Mouse (Mus musculus): Measurements from ENCODE around the gene Hist1h2ad. TPM values are rescaled to one million over a fixed set of nuclear protein-coding genes. Genes with fewer than 3 reads are reported as not detected.
A peak's percentile ranks its signal among the peaks of the same experiment; 100 is the strongest.
"Not testable (repeated sequence)": the region's sequence is repeated elsewhere in the genome, so short reads cannot be mapped to it uniquely, and the experiment has no call there.

Gene Hist1h2ad
- polyA plus RNA-seq, 1 experiment from 2014 or later = 2.9 TPM

DNA sequence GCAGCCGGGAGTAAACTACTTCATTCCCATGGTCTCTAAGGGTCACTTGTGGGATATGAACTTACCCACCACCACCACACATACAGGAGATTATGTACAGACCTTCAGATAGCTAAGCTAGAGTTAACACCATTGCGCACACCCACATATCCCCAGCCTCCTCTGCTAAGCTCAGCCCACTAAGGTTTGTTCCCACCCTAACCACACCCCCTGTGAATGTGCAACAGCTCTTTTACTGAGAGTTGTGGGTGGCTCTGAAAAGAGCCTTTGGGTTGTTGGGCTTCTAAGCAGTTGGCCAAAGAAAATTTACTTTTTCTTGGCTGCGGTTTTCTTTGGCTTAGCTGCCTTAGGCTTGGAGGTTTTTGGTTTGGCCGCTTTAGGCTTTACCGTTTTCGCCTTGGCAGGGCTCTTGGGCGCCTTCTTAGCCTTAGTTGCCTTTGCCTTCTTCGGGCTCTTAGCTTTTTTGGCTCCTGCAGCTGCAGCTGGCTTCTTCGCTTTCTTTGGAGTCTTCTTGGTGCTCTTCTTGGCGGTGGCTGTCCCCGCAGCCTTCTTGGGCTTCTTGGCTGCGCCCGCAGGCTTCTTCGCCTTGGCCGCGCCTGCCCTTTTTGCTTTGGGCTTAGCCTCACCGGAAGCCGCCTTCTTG, 47.5 kb downstream of the Hist1h2ad start:
- Histone ChIP-seq H3K27me3 (ENCODE audit: control insufficient read depth, insufficient read depth, low read length) (no peaks in the 10 kb centered on the region), H3K4me1 (ENCODE audit: control insufficient read depth, insufficient read depth, low read length) (peaks cover 3% of the 10 kb centered on the region; the same call in 1 of the 2 replicates), H3K4me3 (ENCODE audit: low read length) (peak overlapping the region; percentile 75), H3K9me3 (ENCODE audit: control insufficient read depth, low read length) (no peaks in the 10 kb centered on the region), H3K9ac (ENCODE audit: low read depth, low read length) (peak overlapping the region; percentile 95), H3K4me2 (replicated peaks; ENCODE audit: low read depth, low read length) (peak overlapping the region; percentile 77), H3K36me3 (ENCODE audit: control insufficient read depth, insufficient read depth, low read length) (no peaks in the 10 kb centered on the region), H3K27ac (ENCODE audit: low read depth, low read length) (peak overlapping the region; percentile 99)
- WGBS = under 1% methylated on average over 18 of the region's 18 CpGs
- peak; percentile 84 for ATAC-seq (ENCODE audit: low FRiP score, low TSS enrichment)

DNA sequence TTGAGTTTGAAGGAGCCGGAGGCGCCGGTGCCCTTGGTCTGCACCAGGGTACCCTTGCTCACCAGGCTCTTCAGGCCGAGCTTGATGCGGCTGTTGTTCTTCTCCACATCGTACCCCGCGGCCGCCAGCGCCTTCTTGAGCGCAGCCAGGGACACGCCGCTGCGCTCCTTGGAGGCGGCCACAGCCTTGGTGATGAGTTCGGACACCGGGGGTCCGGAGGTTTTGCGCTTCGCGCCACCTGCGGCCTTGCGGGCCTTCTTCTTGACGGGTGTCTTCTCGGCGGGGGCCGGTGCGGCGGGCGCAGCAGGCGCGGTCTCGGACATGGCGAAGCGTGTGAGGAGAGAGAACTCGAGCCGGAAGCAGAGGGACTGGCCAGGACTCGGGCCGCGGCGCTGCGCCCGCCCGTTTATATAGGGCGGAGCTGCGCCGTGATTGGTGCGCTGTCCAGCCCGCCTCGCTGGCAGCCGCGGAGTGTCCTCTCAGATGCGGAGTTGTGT, 48.0 kb downstream of the Hist1h2ad start, which contains the start of gene Hist1h1e:
Gene Hist1h1e (minus strand): TSS at position 384 of the 497 bp plus-strand sequence.
- peak; percentile 96 for ATAC-seq (ENCODE audit: low FRiP score, low TSS enrichment)
- not testable (repeated sequence) for H3K9me3 ChIP-seq (ENCODE audit: control insufficient read depth, low read length); H3K36me3 ChIP-seq (ENCODE audit: control insufficient read depth, insufficient read depth, low read length); H3K27me3 ChIP-seq (ENCODE audit: control insufficient read depth, insufficient read depth, low read length); H3K4me1 ChIP-seq (ENCODE audit: control insufficient read depth, insufficient read depth, low read length)
- H3K4me3 ChIP-seq (ENCODE audit: low read length) = peak within 1 kb of the TSS; percentile 75
- under 1% methylated on average over 45 of the region's 53 CpGs for WGBS
- H3K9ac ChIP-seq (ENCODE audit: low read depth, low read length) = peak within 1 kb of the TSS; percentile 95
- H3K4me2 ChIP-seq (replicated peaks; ENCODE audit: low read depth, low read length) = peak within 1 kb of the TSS; percentile 77
- H3K27ac ChIP-seq (ENCODE audit: low read depth, low read length) = peak within 1 kb of the TSS; percentile 99

DNA sequence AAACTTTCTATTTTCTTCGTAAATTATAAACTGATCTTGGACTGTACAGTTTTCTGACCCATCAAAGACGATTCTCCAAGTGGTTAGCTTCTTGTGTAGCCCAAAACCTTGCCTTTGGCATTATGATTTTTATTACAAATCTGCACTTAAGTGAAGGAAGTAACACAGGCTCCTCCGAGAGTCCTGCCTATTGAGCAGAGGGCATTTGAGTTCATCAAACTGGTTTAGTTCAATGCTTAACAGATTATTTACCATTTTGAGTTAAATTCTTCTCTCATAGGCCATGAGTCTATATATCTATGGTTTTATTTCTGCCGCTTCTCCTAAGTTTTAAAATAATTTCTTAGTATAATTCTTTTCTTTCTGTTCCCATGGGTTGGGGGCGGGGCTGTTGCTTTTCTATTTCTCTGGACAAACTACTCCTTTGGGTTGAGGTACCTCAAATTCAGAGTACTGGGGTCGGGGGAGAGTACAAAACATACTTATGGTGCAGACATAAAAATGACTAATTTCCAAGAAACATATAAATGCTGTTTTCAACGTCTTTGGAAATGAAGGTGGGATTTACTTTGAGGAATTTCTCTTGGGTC, 48.8 kb downstream of the Hist1h2ad start:
- H3K4me2 ChIP-seq (replicated peaks; ENCODE audit: low read depth, low read length) = peak overlapping the region; percentile 77
- H3K9ac ChIP-seq (ENCODE audit: low read depth, low read length) = peak overlapping the region; percentile 95
- WGBS = 28% methylated on average over 7 of the region's 7 CpGs
- H3K9me3 ChIP-seq (ENCODE audit: control insufficient read depth, low read length) = no peaks in the 10 kb centered on the region
- H3K4me1 ChIP-seq (ENCODE audit: control insufficient read depth, insufficient read depth, low read length) = peaks cover 3% of the 10 kb centered on the region; the same call in 1 of the 2 replicates
- no peaks in the 10 kb centered on the region for H3K36me3 ChIP-seq (ENCODE audit: control insufficient read depth, insufficient read depth, low read length)
- ATAC-seq (ENCODE audit: low FRiP score, low TSS enrichment) = no peak
- H3K27ac ChIP-seq (ENCODE audit: low read depth, low read length) = peak overlapping the region; percentile 99
- no peaks in the 10 kb centered on the region for H3K27me3 ChIP-seq (ENCODE audit: control insufficient read depth, insufficient read depth, low read length)
- peak overlapping the region; percentile 75; the same call in 1 of the 2 replicates for H3K4me3 ChIP-seq (ENCODE audit: low read length)

Small RNA genes within 50 kb of the gene (microRNA-seq; reads per million reads assigned to microRNA genes)
- gene Gm44297 = not detected
- not detected for gene Gm44359
- not detected for gene Gm44394

Other genes starting within 250 kb of the Hist1h2ad start
- gene Zfp322a, start 205.2 kb upstream of the Hist1h2ad start, polyA plus RNA-seq (2014; fragmentation: Nextera tagmentation; extraction: Ambion mirVana) = 43.9 and 55.5 TPM in 2 replicates
- 12.5 and 13.5 TPM in 2 replicates for gene Abt1, start 150.5 kb upstream of the Hist1h2ad start, polyA plus RNA-seq (2014; fragmentation: Nextera tagmentation; extraction: Ambion mirVana)
- gene Btn1a1, start 108.5 kb upstream of the Hist1h2ad start, polyA plus RNA-seq (2014; fragmentation: Nextera tagmentation; extraction: Ambion mirVana) = 0.09 TPM in 2 replicates
- 0.31 and 0.87 TPM in 2 replicates for gene Btn2a2, start 85.5 kb upstream of the Hist1h2ad start, polyA plus RNA-seq (2014; fragmentation: Nextera tagmentation; extraction: Ambion mirVana)
- 6.1 and 9.9 TPM in 2 replicates for gene Hist1h4h, start 43.3 kb upstream of the Hist1h2ad start, polyA plus RNA-seq (2014; fragmentation: Nextera tagmentation; extraction: Ambion mirVana)
- gene Hist1h2af, start 40.5 kb upstream of the Hist1h2ad start, polyA plus RNA-seq (2014; fragmentation: Nextera tagmentation; extraction: Ambion mirVana) = 13.8 and 28.7 TPM in 2 replicates
- gene Hist1h3g, start 39.0 kb upstream of the Hist1h2ad start, polyA plus RNA-seq (2014; fragmentation: Nextera tagmentation; extraction: Ambion mirVana) = 8.2 and 12.5 TPM in 2 replicates
- 1.4 and 2.9 TPM in 2 replicates for gene Hist1h2bh, start 31.0 kb upstream of the Hist1h2ad start, polyA plus RNA-seq (2014; fragmentation: Nextera tagmentation; extraction: Ambion mirVana)
- gene Hist1h3f, start 30.3 kb upstream of the Hist1h2ad start, polyA plus RNA-seq (2014; fragmentation: Nextera tagmentation; extraction: Ambion mirVana) = 1.2 and 2.0 TPM in 2 replicates
- gene Hist1h4f, start 22.7 kb upstream of the Hist1h2ad start, polyA plus RNA-seq (2014; fragmentation: Nextera tagmentation; extraction: Ambion mirVana) = 1.1 and 2.9 TPM in 2 replicates
- gene Hist1h1d, start 21.1 kb upstream of the Hist1h2ad start, polyA plus RNA-seq (2014; fragmentation: Nextera tagmentation; extraction: Ambion mirVana) = 0.70 and 1.2 TPM in 2 replicates
- gene Hist1h3e, start 12.0 kb upstream of the Hist1h2ad start, polyA plus RNA-seq (2014; fragmentation: Nextera tagmentation; extraction: Ambion mirVana) = 11.4 and 15.4 TPM in 2 replicates
- gene Hist1h2ae, start 3.2 kb upstream of the Hist1h2ad start, polyA plus RNA-seq (2014; fragmentation: Nextera tagmentation; extraction: Ambion mirVana) = 114 and 155 TPM in 2 replicates
- gene Hist1h2bg, start 3.0 kb upstream of the Hist1h2ad start, polyA plus RNA-seq (2014; fragmentation: Nextera tagmentation; extraction: Ambion mirVana) = 7.9 and 12.9 TPM in 2 replicates
- 6.7 and 10.8 TPM in 2 replicates for gene Hist1h2bf, start 185 bp upstream of the Hist1h2ad start, polyA plus RNA-seq (2014; fragmentation: Nextera tagmentation; extraction: Ambion mirVana)
- gene Hist1h3d, start 1.4 kb downstream of the Hist1h2ad start, polyA plus RNA-seq (2014; fragmentation: Nextera tagmentation; extraction: Ambion mirVana) = 12.0 and 14.7 TPM in 2 replicates
- gene Hist1h4d, start 7.2 kb downstream of the Hist1h2ad start, polyA plus RNA-seq (2014; fragmentation: Nextera tagmentation; extraction: Ambion mirVana) = 113 and 136 TPM in 2 replicates
- 2.9 and 3.1 TPM in 2 replicates for gene Hist1h2be, start 46.7 kb downstream of the Hist1h2ad start, polyA plus RNA-seq (2014; fragmentation: Nextera tagmentation; extraction: Ambion mirVana)
- gene Hist1h1e, start 48.2 kb downstream of the Hist1h2ad start, polyA plus RNA-seq (2014; fragmentation: Nextera tagmentation; extraction: Ambion mirVana) = 17.6 and 20.4 TPM in 2 replicates
- gene Hist1h2ac, start 109.6 kb downstream of the Hist1h2ad start, polyA plus RNA-seq (2014; fragmentation: Nextera tagmentation; extraction: Ambion mirVana) = 1.3 and 1.9 TPM in 2 replicates
- 54.0 and 60.2 TPM in 2 replicates for gene Hist1h2bc, start 109.8 kb downstream of the Hist1h2ad start, polyA plus RNA-seq (2014; fragmentation: Nextera tagmentation; extraction: Ambion mirVana)
- not detected in 2 replicates for gene Hist1h1t, start 121.4 kb downstream of the Hist1h2ad start, polyA plus RNA-seq (2014; fragmentation: Nextera tagmentation; extraction: Ambion mirVana)
- gene Hist1h4c, start 124.1 kb downstream of the Hist1h2ad start, polyA plus RNA-seq (2014; fragmentation: Nextera tagmentation; extraction: Ambion mirVana) = 9.0 and 15.0 TPM in 2 replicates
- 6.0 and 7.6 TPM in 2 replicates for gene Hfe, start 136.5 kb downstream of the Hist1h2ad start, polyA plus RNA-seq (2014; fragmentation: Nextera tagmentation; extraction: Ambion mirVana)
- gene Hist1h1c, start 164.4 kb downstream of the Hist1h2ad start, polyA plus RNA-seq (2014; fragmentation: Nextera tagmentation; extraction: Ambion mirVana) = 21.6 and 28.4 TPM in 2 replicates
- gene Hist1h3c, start 171.2 kb downstream of the Hist1h2ad start, polyA plus RNA-seq (2014; fragmentation: Nextera tagmentation; extraction: Ambion mirVana) = 12.7 and 18.3 TPM in 2 replicates
- 2.7 and 6.8 TPM in 2 replicates for gene Hist1h2bb, start 172.4 kb downstream of the Hist1h2ad start, polyA plus RNA-seq (2014; fragmentation: Nextera tagmentation; extraction: Ambion mirVana)
- gene Hist1h2ab, start 176.7 kb downstream of the Hist1h2ad start, polyA plus RNA-seq (2014; fragmentation: Nextera tagmentation; extraction: Ambion mirVana) = 70.3 and 91.4 TPM in 2 replicates
- gene Hist1h3b, start 177.9 kb downstream of the Hist1h2ad start, polyA plus RNA-seq (2014; fragmentation: Nextera tagmentation; extraction: Ambion mirVana) = 12.5 and 22.2 TPM in 2 replicates
- 7.0 and 9.2 TPM in 2 replicates for gene Hist1h4b, start 182.6 kb downstream of the Hist1h2ad start, polyA plus RNA-seq (2014; fragmentation: Nextera tagmentation; extraction: Ambion mirVana)
- gene Hist1h4a, start 186.8 kb downstream of the Hist1h2ad start, polyA plus RNA-seq (2014; fragmentation: Nextera tagmentation; extraction: Ambion mirVana) = 1.3 and 1.9 TPM in 2 replicates
- gene Hist1h3a, start 188.0 kb downstream of the Hist1h2ad start, polyA plus RNA-seq (2014; fragmentation: Nextera tagmentation; extraction: Ambion mirVana) = 8.8 and 11.6 TPM in 2 replicates
- 3.5 and 6.5 TPM in 2 replicates for gene Hist1h1a, start 189.3 kb downstream of the Hist1h2ad start, polyA plus RNA-seq (2014; fragmentation: Nextera tagmentation; extraction: Ambion mirVana)
- not detected in 2 replicates for gene Trim38, start 195.5 kb downstream of the Hist1h2ad start, polyA plus RNA-seq (2014; fragmentation: Nextera tagmentation; extraction: Ambion mirVana)
- 0.07 and 0.12 TPM in 2 replicates for gene Slc17a2, start 232.6 kb downstream of the Hist1h2ad start, polyA plus RNA-seq (2014; fragmentation: Nextera tagmentation; extraction: Ambion mirVana)